Mouse (Mus musculus) heart, embryonic 12.5 days (tissue): ENCODE results near the gene Phactr3. TPM values are rescaled to one million over a fixed set of nuclear protein-coding genes. Genes with fewer than 3 reads are reported as not detected.

Experiments used
- ATAC-seq: fragments of 200-750 bp; cut with Nextera tagmentation; 2 replicates; pipeline ENCODE4 v1.8.0; 2017; ENCODE audit warnings: moderate TSS enrichment, moderate library complexity; ENCODE audit not compliant: insufficient number of reproducible peaks, low FRiP score
- H3K27ac ChIP-seq: fragments of 300-500 bp; sonication (generic); 2 replicates; pipeline ENCODE4 v1.5.1; 2016; ENCODE audit warnings: mild to moderate bottlenecking, moderate library complexity; ENCODE audit not compliant: poor library complexity, severe bottlenecking
- H3K27me3 ChIP-seq: fragments of 300-500 bp; sonication (generic); replicated peaks from 2 replicates; pipeline ENCODE4 v1.6.1; 2016; ENCODE audit warnings: mild to moderate bottlenecking, moderate library complexity
- H3K36me3 ChIP-seq: fragments of 300-500 bp; sonication (generic); 2 replicates; pipeline ENCODE4 v1.6.1; 2016; ENCODE audit warnings: mild to moderate bottlenecking, moderate library complexity
- H3K4me1 ChIP-seq: fragments of 300-500 bp; sonication (generic); replicated peaks from 2 replicates; pipeline ENCODE4 v1.6.1; 2016; ENCODE audit warnings: mild to moderate bottlenecking
- H3K4me2 ChIP-seq: fragments of 300-500 bp; sonication (generic); 2 replicates; pipeline ENCODE4 v1.6.1; 2016; ENCODE audit warnings: mild to moderate bottlenecking, moderate library complexity
- H3K4me3 ChIP-seq: fragments of 300-500 bp; sonication (generic); 2 replicates; pipeline ENCODE4 v1.5.1; 2016; ENCODE audit warnings: mild to moderate bottlenecking
- H3K9ac ChIP-seq: fragments of 300-500 bp; sonication (generic); 2 replicates; pipeline ENCODE4 v1.6.1; 2016; ENCODE audit warnings: mild to moderate bottlenecking, moderate library complexity
- H3K9me3 ChIP-seq: fragments of 300-500 bp; sonication (generic); replicated peaks from 2 replicates; pipeline ENCODE4 v1.6.1; 2016; ENCODE audit warnings: mild to moderate bottlenecking, moderate library complexity
- whole genome bisulfite sequencing: fragments of 180-500 bp; shearing (Covaris S2); methylation state at CpG from one replicate; pipeline ENCODE4 v1.1.7; 2016; 5-methylcytosine and 5-hydroxymethylcytosine counted together
- polyA plus RNA-seq: library from polyadenylated mRNA; unstranded; fragments of >200 nt; fragmentation: Nextera tagmentation; extraction: Ambion mirVana; gene quantifications from 2 replicates; pipeline ENCODE4 v1.2.1, GENCODE M21; 2016

The Phactr3 gene
- polyA plus RNA-seq, 1 experiment from 2014 or later = 10.1 TPM

- H3K9ac ChIP-seq = no peak overlapping the region
- H3K9me3 ChIP-seq = no peaks in the 10 kb centered on the region
- no peak for ATAC-seq
- peak overlapping the region; percentile 8; the same call in 1 of the 2 replicates for H3K4me2 ChIP-seq
- H3K4me1 ChIP-seq = peaks cover 29% of the 10 kb centered on the region
- no peaks in the 10 kb centered on the region for H3K36me3 ChIP-seq
- H3K4me3 ChIP-seq = no peak overlapping the region
- no peaks in the 10 kb centered on the region for H3K27me3 ChIP-seq
- H3K27ac ChIP-seq = peak overlapping the region; percentile 25; the same call in 1 of the 2 replicates
- WGBS = 25% methylated on average over 5 of the region's 5 CpGs
Observed at GRCm38 (mm10) chr2:178194908-178195307, 76.1 kb downstream of the Phactr3 start.

- no peak overlapping the region for H3K9ac ChIP-seq
- H3K4me2 ChIP-seq = no peak overlapping the region
- no peak overlapping the region for H3K27ac ChIP-seq
- H3K36me3 ChIP-seq = no peaks in the 10 kb centered on the region
- no peak for ATAC-seq
- 85% methylated on average over 6 of the region's 6 CpGs for WGBS
- H3K27me3 ChIP-seq = no peaks in the 10 kb centered on the region
- H3K4me1 ChIP-seq = peaks cover 29% of the 10 kb centered on the region
- no peaks in the 10 kb centered on the region for H3K9me3 ChIP-seq
- no peak overlapping the region for H3K4me3 ChIP-seq
Observed at GRCm38 (mm10) chr2:178196038-178196437, 77.3 kb downstream of the Phactr3 start.

DNA sequence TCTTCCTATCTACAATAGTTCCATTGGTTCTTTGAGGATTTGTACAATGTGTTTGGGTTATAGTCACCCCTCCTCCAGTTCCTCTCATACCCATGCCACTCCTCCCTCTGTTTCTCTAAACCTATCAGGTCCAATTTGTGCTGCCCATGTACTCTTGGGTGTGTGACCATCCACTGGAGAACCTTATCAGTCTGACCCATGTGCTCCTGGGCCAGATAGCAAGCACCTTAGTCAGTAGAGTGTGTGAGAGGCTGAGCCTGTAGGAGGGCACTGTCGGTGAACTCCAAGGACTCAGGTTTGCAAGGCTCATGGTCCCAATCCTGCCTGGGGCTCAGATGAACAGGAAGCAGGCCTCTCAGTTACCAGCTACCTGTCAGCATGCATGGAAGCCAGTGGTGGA, 78.8 kb downstream of the Phactr3 start:
- Histone ChIP-seq H3K27me3 (no peaks in the 10 kb centered on the region), H3K9ac (no peak overlapping the region), H3K4me2 (no peak overlapping the region), H3K4me3 (no peak overlapping the region), H3K4me1 (peaks cover 29% of the 10 kb centered on the region), H3K36me3 (no peaks in the 10 kb centered on the region), H3K9me3 (no peaks in the 10 kb centered on the region), H3K27ac (no peak overlapping the region)
- WGBS = 63% methylated on average over 1 of the region's 1 CpGs
- ATAC-seq = peak; percentile 65; the same call in 1 of the 2 replicates

GRCm38 (mm10) chr2:178204455-178204854, 85.7 kb downstream of the Phactr3 start:
- H3K4me1 ChIP-seq = peaks cover 14% of the 10 kb centered on the region; the same call in 1 of the 2 replicates
- ATAC-seq = no peak
- WGBS = 68% methylated on average over 10 of the region's 10 CpGs
- H3K4me3 ChIP-seq = no peak overlapping the region
- H3K36me3 ChIP-seq = no peaks in the 10 kb centered on the region
- no peaks in the 10 kb centered on the region for H3K9me3 ChIP-seq
- H3K9ac ChIP-seq = no peak overlapping the region
- no peak overlapping the region for H3K4me2 ChIP-seq
- H3K27me3 ChIP-seq = no peaks in the 10 kb centered on the region
- H3K27ac ChIP-seq = no peak overlapping the region

- 37% methylated on average over 5 of the region's 5 CpGs for WGBS
- ATAC-seq = peak; percentile 54; the same call in 1 of the 2 replicates
- H3K27ac ChIP-seq = peak overlapping the region; percentile 85
Observed at GRCm38 (mm10) chr2:178208186-178208600, 89.4 kb downstream of the Phactr3 start.

GRCm38 (mm10) chr2:178213826-178214225, 95.1 kb downstream of the Phactr3 start:
- Histone ChIP-seq H3K9ac (no peak overlapping the region), H3K27me3 (0 out of 2 replicates have a peak, but pooled peaks cover 2% of the 10 kb centered on the region), H3K4me3 (no peak overlapping the region), H3K27ac (no peak overlapping the region), H3K4me2 (no peak overlapping the region), H3K36me3 (no peaks in the 10 kb centered on the region), H3K4me1 (peaks cover 4% of the 10 kb centered on the region), H3K9me3 (no peaks in the 10 kb centered on the region)
- WGBS = 74% methylated on average over 2 of the region's 2 CpGs
- ATAC-seq = no peak

More at GRCm38 (mm10) chr2:178208186-178208600, 89.4 kb downstream of the Phactr3 start:
- H3K4me3 ChIP-seq = no peak overlapping the region
- H3K9me3 ChIP-seq = no peaks in the 10 kb centered on the region
- H3K4me2 ChIP-seq = 0 out of 2 replicates have a peak overlapping the region, but pooled peaks have one; percentile 3
- no peaks in the 10 kb centered on the region for H3K36me3 ChIP-seq
- peaks cover 18% of the 10 kb centered on the region for H3K4me1 ChIP-seq
- H3K9ac ChIP-seq = no peak overlapping the region
- 0 out of 2 replicates have a peak, but pooled peaks cover 2% of the 10 kb centered on the region for H3K27me3 ChIP-seq

GRCm38 (mm10) chr2:178214531-178214930, 95.8 kb downstream of the Phactr3 start:
- no peak overlapping the region for H3K4me2 ChIP-seq
- no peaks in the 10 kb centered on the region for H3K9me3 ChIP-seq
- ATAC-seq = no peak
- peaks cover 8% of the 10 kb centered on the region for H3K4me1 ChIP-seq
- no peaks in the 10 kb centered on the region for H3K36me3 ChIP-seq
- no peak overlapping the region for H3K4me3 ChIP-seq
- H3K27me3 ChIP-seq = 0 out of 2 replicates have a peak, but pooled peaks cover 2% of the 10 kb centered on the region
- H3K27ac ChIP-seq = no peak overlapping the region
- H3K9ac ChIP-seq = no peak overlapping the region
- 87% methylated on average over 1 of the region's 1 CpGs for WGBS

- no peaks in the 10 kb centered on the region for H3K27me3 ChIP-seq
- no peak overlapping the region for H3K9ac ChIP-seq
- no peaks in the 10 kb centered on the region for H3K9me3 ChIP-seq
- H3K4me1 ChIP-seq = peaks cover 15% of the 10 kb centered on the region; the same call in 1 of the 2 replicates
- H3K4me3 ChIP-seq = no peak overlapping the region
- no peak overlapping the region for H3K4me2 ChIP-seq
- no peak overlapping the region for H3K27ac ChIP-seq
- 64% methylated on average over 4 of the region's 4 CpGs for WGBS
- no peak for ATAC-seq
- H3K36me3 ChIP-seq = no peaks in the 10 kb centered on the region
Observed at GRCm38 (mm10) chr2:178218461-178218860, 99.7 kb downstream of the Phactr3 start.

GRCm38 (mm10) chr2:178219454-178220147, 100.8 kb downstream of the Phactr3 start:
- no peaks in the 10 kb centered on the region for H3K36me3 ChIP-seq
- peak overlapping the region; percentile 36; the same call in 1 of the 2 replicates for H3K27ac ChIP-seq
- H3K4me1 ChIP-seq = peaks cover 15% of the 10 kb centered on the region; the same call in 1 of the 2 replicates
- no peak overlapping the region for H3K4me3 ChIP-seq
- ATAC-seq = peak; percentile 55
- no peak overlapping the region for H3K4me2 ChIP-seq
- no peaks in the 10 kb centered on the region for H3K9me3 ChIP-seq
- WGBS = 45% methylated on average over 5 of the region's 5 CpGs
- H3K9ac ChIP-seq = no peak overlapping the region
- no peaks in the 10 kb centered on the region for H3K27me3 ChIP-seq

GRCm38 (mm10) chr2:178220148-178220717, 101.5 kb downstream of the Phactr3 start:
- ATAC-seq = no peak
- H3K36me3 ChIP-seq = no peaks in the 10 kb centered on the region
- no peaks in the 10 kb centered on the region for H3K9me3 ChIP-seq
- no peak overlapping the region for H3K4me3 ChIP-seq
- peaks cover 15% of the 10 kb centered on the region; the same call in 1 of the 2 replicates for H3K4me1 ChIP-seq
- H3K27ac ChIP-seq = no peak overlapping the region
- no peak overlapping the region for H3K4me2 ChIP-seq
- WGBS = 47% methylated on average over 3 of the region's 3 CpGs
- H3K27me3 ChIP-seq = no peaks in the 10 kb centered on the region
- H3K9ac ChIP-seq = no peak overlapping the region

DNA sequence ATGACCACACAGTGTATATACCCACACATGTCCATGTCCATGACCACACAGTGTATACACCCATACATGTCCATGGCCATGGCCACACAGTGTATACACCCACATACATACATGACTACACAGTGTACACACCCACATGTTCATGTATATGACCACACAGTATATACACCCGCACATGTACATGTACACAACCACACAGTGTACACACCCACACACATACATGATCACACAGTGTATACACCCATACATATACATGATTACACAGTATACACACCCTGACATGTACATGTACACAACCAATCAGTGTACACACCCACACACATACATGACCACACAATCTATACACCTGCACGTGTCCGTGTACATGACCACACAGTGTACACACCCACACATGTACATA, 102.2 kb downstream of the Phactr3 start:
- no peaks in the 10 kb centered on the region for H3K9me3 ChIP-seq
- ATAC-seq = peak; percentile 72
- H3K4me2 ChIP-seq = no peak overlapping the region
- H3K36me3 ChIP-seq = no peaks in the 10 kb centered on the region
- peaks cover 15% of the 10 kb centered on the region; the same call in 1 of the 2 replicates for H3K4me1 ChIP-seq
- no peak overlapping the region for H3K9ac ChIP-seq
- H3K27ac ChIP-seq = no peak overlapping the region
- no peaks in the 10 kb centered on the region for H3K27me3 ChIP-seq
- H3K4me3 ChIP-seq = no peak overlapping the region
- 91% methylated on average over 3 of the region's 3 CpGs for WGBS
